ENCODE assay signal across 7 mouse cellular contexts in the genomic region with DNA sequence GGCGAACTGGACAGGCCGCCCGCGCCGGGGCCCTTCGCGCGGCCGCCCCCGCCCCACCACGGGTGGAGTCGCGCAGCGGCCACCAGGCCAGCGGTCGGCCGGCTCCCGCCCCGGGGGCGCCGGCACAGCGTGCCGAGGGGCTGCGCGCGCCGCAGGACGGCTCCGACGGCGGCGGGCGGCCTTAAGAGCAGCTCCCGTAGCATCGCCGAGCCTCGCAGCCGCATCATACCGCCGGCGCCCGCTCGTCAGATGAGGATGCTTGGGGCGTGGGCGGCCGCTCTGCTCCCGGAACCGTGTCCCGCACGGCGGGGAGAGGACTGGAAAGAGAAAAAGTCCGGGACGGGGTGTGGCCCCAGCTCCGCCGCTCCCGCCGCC. TPM values are rescaled to one million over a fixed set of nuclear protein-coding genes. Genes with fewer than 3 reads are reported as not detected.
DNase-seq lines count a peak whose midpoint lies in the region; ATAC-seq and TF ChIP-seq lines count a peak whose summit lies in the region.

No protein-coding gene starts in this region.

- no peaks in the 10 kb centered on the region for H3K9me3 ChIP-seq in lung, embryonic 16.5 days (ENCODE audit: control insufficient read depth, low read length)
- H3K9me3 ChIP-seq in forebrain, embryonic 10.5 days, result no peaks in the 10 kb centered on the region
- no peaks in the 10 kb centered on the region for H3K9me3 ChIP-seq in limb, embryonic 10.5 days (replicated peaks)

- WGBS in lung, embryonic 16.5 days, result 0% methylated on average over 44 of the region's 57 CpGs
- under 1% methylated on average over 57 of the region's 57 CpGs for WGBS in forebrain, embryonic 10.5 days
- WGBS in limb, embryonic 10.5 days, result under 1% methylated on average over 52 of the region's 57 CpGs
- 1% methylated on average over 57 of the region's 57 CpGs for WGBS in small intestine, adult 2 months

- H3K36me3 ChIP-seq in lung, embryonic 16.5 days (ENCODE audit: control insufficient read depth, insufficient read depth, low read length), result no peaks in the 10 kb centered on the region
- no peaks in the 10 kb centered on the region for H3K36me3 ChIP-seq in forebrain, embryonic 10.5 days (replicated peaks)
- H3K36me3 ChIP-seq in limb, embryonic 10.5 days, result no peaks in the 10 kb centered on the region
- H3K36me3 ChIP-seq in small intestine, adult 2 months (ENCODE audit: control insufficient read depth, insufficient read depth, low read length), result 0 out of 2 replicates have a peak, but pooled peaks cover 1% of the 10 kb centered on the region

- no peak for TF ChIP-seq CTCF in small intestine, adult 2 months (IDR thresholded peaks at IDR 0.05; ENCODE audit: extremely low read depth, insufficient read length, insufficient replicate concordance, low read depth, low read length)

- H3K4me2 ChIP-seq in lung, embryonic 16.5 days (ENCODE audit: low read depth, low read length), result peak overlapping the region; percentile 81

- DNase-seq in lung, postnatal 14 days, result no peak
- no peak for DNase-seq in forebrain, embryonic 10.5 days (ENCODE audit: extremely low spot score, low spot score)
- no peak for DNase-seq in limb, embryonic 10.5 days (ENCODE audit: low spot score)
- DNase-seq in frontal cortex, postnatal 25 days (ENCODE audit: low spot score in 2 of 2), result no peak
- no peak for DNase-seq in kidney, adult 8-10 months

- TF ChIP-seq POLR2A in small intestine, adult 2 months (IDR thresholded peaks at IDR 0.05; ENCODE audit: low read depth, low read length), result no peak

- peak overlapping the region; percentile 94 for H3K27ac ChIP-seq in lung, embryonic 16.5 days (ENCODE audit: low read length)
- peak overlapping the region; percentile 96 for H3K27ac ChIP-seq in forebrain, embryonic 10.5 days
- H3K27ac ChIP-seq in limb, embryonic 10.5 days, result peak overlapping the region; percentile 96
- peak overlapping the region; percentile 90 for H3K27ac ChIP-seq in small intestine, adult 2 months (ENCODE audit: insufficient read depth, low read depth, low read length)

- peaks cover 12% of the 10 kb centered on the region for H3K4me1 ChIP-seq in lung, embryonic 16.5 days (replicated peaks; ENCODE audit: control insufficient read depth, insufficient read depth, low read length)
- peaks cover 27% of the 10 kb centered on the region for H3K4me1 ChIP-seq in forebrain, embryonic 10.5 days
- H3K4me1 ChIP-seq in limb, embryonic 10.5 days, result peaks cover 17% of the 10 kb centered on the region
- H3K4me1 ChIP-seq in small intestine, adult 2 months (ENCODE audit: control insufficient read depth, insufficient read depth, insufficient read length, low read length), result peaks cover 5% of the 10 kb centered on the region; the same call in 1 of the 2 replicates

- peak overlapping the region; percentile 96 for H3K4me3 ChIP-seq in lung, embryonic 16.5 days (ENCODE audit: low read length)
- H3K4me3 ChIP-seq in forebrain, embryonic 10.5 days, result peak overlapping the region; percentile 90
- peak overlapping the region; percentile 78 for H3K4me3 ChIP-seq in limb, embryonic 10.5 days
- peak overlapping the region; percentile 97 for H3K4me3 ChIP-seq in small intestine, adult 2 months (ENCODE audit: low read depth, low read length)

- peak overlapping the region; percentile 93 for H3K9ac ChIP-seq in lung, embryonic 16.5 days (ENCODE audit: low read length)

- ATAC-seq in lung, embryonic 16.5 days (ENCODE audit: low read depth), result peak; percentile 67

- no peaks in the 10 kb centered on the region for H3K27me3 ChIP-seq in lung, embryonic 16.5 days (ENCODE audit: control insufficient read depth, insufficient read depth, low read depth, low read length)
- H3K27me3 ChIP-seq in forebrain, embryonic 10.5 days (ENCODE audit: poor library complexity, severe bottlenecking), result peaks cover 12% of the 10 kb centered on the region
- H3K27me3 ChIP-seq in limb, embryonic 10.5 days (ENCODE audit: low read depth, poor library complexity, severe bottlenecking), result peaks cover 5% of the 10 kb centered on the region
- H3K27me3 ChIP-seq in small intestine, adult 2 months (ENCODE audit: control insufficient read depth, insufficient read depth, low read length), result no peaks in the 10 kb centered on the region

RNA-seq across cellular contexts. Expression of gene Gls, which starts 0.3 kb away (rescaled TPM):
- polyA plus RNA-seq in lung, embryonic 16.5 days (2015; fragmentation: Nextera tagmentation; extraction: Ambion mirVana), result 11.9 and 12.8 TPM in 2 replicates
- 14.6 and 16.0 TPM in 2 replicates for polyA plus RNA-seq in forebrain, embryonic 10.5 days (2016; fragmentation: Nextera tagmentation; extraction: Ambion mirVana)
- 17.2 and 22.6 TPM in 2 replicates for polyA plus RNA-seq in limb, embryonic 10.5 days (2016; fragmentation: Nextera tagmentation; extraction: Ambion mirVana)
- 4.6 and 32.8 TPM in 2 replicates for polyA plus RNA-seq in small intestine, adult 2 months (2012; rRNA removed)
